Mouse (Mus musculus) cerebellum, postnatal 10 days (tissue): ENCODE measurements around the gene Tekt2.
A peak's percentile ranks its signal among the peaks of the same experiment; 100 is the strongest.

Experiments
- DNase-seq, 2 experiments: peaks; one replicate each; pipeline ENCODE4 v3.0.0; 2021; ENCODE audit warnings: mixed read lengths in 2 of 2

Tekt2 gene

GRCm38 (mm10) chr4:126306827-126307226 is 18.7 kb downstream of the Tekt2 start:
- DNase-seq, result no peak

GRCm38 (mm10) chr4:126306058-126306457 is 19.4 kb downstream of the Tekt2 start:
- DNase-seq, result no peak

GRCm38 (mm10) chr4:126305428-126305827 is 20.1 kb downstream of the Tekt2 start:
- DNase-seq, result no peak

GRCm38 (mm10) chr4:126303877-126304276 is 21.6 kb downstream of the Tekt2 start:
- no peak for DNase-seq

DNA sequence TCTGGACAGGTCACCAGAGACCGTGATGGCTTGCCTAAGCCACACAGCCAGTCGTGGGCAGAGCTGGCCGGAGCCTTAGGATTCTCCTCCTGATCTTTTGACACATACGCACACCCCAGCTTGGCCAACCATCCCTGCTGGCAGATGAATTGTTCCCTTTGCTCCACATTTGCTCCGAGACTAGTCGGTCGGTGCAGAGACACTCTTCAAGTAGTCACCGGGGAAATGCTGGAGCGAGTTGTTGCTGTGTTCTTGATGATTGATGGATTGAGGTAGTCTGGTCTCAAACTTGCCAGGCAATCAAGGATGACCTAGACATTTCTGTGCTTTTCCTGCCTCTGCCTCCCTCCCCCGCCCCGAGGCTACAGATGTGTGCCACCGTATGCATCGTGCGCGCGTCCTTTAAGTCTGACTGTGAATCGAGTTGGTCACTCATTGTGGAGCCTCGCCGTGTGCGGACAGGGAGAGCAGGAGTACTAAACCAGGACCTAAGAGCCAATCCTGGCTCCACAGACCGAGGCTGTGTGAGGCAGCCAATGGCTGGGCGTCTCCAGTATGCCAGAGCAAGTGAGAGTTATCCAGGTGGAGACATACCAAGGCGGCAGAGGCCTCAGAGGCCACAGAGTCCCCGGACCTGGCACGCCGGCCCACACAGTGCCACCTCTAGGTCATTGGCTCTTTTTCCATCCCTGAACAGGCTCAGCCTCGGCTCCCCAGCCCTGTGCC is 23.7 kb downstream of the Tekt2 start:
- DNase-seq, result peak; percentile 51 to 53

DNA sequence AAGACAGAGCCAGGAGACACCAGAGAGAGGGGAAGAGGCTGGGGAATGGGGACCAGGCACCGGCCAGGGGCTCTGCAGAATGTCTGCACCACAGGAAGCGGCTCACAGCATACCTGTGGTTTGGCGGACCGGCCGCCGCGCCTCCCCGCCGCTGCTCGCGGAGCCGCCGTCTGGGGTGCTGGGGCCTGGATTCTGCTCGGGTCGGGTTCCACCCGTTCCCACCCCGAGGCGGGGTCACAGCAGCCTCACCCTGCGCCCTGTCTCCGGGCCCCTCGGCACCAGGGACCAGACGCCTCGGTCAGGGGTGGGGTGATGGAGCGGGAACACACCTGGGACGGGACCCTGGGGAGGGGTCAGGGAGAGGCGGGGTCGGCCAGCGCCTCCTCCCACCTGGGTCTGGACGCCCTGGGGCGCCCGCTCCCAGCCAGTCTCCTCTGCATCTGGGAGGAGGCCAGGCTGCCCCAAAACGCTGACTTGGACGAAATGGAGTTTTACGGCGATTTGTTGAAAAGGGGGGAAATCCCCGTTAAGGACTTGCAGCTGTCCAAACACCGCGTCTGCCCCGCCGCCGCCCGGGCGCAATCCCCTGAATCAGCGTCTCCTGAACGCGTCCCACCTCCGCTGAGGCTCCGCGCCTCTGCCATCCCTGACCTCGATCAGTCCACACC is 24.4 kb downstream of the Tekt2 start:
- peak in 1 of 2 experiments; percentile 30 for DNase-seq

DNA sequence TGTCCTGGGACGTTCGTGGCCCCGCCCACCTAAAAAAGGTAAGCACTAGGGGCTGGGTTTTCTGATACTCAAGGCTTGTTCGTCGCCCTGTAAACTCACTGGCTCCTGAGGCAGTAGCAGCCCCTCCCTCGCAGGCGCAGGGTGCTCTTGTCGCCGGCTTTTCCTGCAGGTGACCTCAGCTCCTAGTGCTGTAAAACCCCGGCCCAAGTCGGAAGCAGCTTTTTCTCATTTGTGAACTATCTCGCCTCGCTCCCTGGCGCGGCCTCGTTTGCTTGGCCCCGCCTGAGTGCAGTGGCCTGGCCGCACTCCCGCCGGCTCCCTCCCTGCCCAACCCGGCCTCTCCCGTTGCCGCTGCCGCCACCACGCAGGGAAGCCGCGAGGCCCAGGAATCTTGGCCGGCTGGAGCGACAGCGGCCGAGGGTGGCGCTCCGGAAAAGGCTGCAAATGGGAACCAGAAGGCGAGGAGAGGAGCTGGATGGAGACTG is 28.8 kb downstream of the Tekt2 start:
- peak; percentile 77 to 80 for DNase-seq

DNA sequence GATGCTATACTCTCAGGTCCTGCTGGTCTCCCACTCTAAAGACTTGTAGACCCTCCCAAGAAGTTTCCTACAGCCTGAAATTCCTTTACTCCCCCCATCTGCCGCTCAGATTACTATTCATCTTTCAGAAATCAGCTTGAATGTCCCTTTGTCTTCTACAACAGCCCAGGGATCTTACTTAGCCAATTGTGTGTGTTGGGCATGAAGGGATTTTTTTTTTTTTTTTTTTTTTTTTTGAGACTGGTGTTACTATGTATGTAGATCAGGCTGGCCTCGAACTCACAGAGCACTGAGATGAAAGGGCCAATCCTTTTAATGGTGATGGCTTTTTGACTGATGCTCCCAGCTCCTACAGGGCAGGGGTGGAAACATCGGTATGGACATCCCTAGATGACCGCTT is 29.6 kb downstream of the Tekt2 start:
- no peak for DNase-seq

DNA sequence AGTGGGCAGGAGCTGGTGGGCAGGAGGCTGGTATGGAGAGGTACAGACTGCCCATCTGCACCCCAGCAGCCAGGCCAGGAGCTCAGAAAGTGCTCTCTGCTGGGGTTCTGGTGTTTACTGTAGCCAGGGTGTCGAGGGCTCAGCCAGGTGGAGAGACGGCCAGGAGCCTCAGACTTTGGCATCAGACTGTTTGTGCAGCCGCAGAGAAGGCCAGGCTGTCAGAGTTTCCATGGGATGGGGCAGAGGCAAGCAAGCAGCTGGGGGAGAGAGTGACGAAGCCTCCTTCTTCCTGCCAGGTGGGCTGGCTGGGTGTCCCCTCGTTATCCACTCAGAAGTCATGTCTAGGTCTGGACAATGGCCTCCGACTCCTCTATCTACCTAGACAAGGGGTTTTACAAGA is 30.3 kb downstream of the Tekt2 start:
- peak in 1 of 2 experiments; percentile 52 for DNase-seq

DNA sequence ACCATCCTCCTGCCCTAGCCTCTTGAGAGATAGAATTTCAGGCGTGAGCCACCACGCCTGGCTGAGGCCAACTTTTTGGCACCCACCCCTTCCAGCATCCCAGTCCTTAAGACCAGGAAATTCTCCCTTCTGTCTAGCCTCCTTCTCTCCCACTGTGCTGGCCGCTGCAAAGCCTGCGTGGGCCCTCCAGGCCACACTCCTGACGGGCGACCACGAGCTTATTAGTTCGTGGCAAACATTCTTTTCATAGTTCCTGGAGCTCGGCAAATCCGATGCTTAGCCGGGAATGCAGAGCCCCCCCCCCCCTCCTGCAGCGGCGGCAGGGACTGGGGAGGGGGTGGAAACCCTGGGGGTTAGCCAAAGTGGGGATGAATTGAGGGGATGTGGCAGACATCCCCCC is 34.3 kb downstream of the Tekt2 start:
- DNase-seq, result no peak

DNA sequence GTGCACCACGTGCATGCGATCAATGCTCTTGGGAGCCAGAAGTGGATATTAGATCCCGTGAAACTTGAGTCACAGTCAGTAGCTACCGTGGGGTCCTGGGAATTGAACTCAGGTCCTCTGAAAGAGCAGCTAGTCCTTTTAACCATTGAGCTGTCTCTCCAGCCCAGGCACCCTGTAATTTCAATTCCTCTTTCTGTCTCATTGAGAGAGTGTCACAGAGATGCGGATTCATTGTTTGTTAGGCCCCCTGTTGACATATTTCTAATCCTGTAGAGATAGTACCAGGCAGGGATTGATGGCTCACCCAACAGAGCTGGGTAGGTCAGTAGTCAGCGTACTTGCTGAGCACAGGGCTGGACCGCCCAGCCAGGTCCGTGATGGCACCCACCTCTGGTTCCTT is 35.2 kb downstream of the Tekt2 start:
- DNase-seq, result no peak

- no peak for DNase-seq
Measured at GRCm38 (mm10) chr4:126288085-126288666, 37.3 kb downstream of the Tekt2 start.

GRCm38 (mm10) chr4:126287302-126287995 is 38.0 kb downstream of the Tekt2 start:
- no peak for DNase-seq

GRCm38 (mm10) chr4:126286492-126286891 is 39.0 kb downstream of the Tekt2 start, which contains the start of gene Col8a2:
TSS of gene Col8a2 (plus strand) at chr4:126286793.
- DNase-seq, result no peak

- no peak for DNase-seq
Measured at GRCm38 (mm10) chr4:126283582-126283981, 41.9 kb downstream of the Tekt2 start.

GRCm38 (mm10) chr4:126281706-126282105 is 43.8 kb downstream of the Tekt2 start:
- DNase-seq, result no peak

GRCm38 (mm10) chr4:126278961-126279360 is 46.5 kb downstream of the Tekt2 start:
- no peak for DNase-seq

GRCm38 (mm10) chr4:126278565-126278915 is 46.9 kb downstream of the Tekt2 start:
- DNase-seq, result no peak

DNA sequence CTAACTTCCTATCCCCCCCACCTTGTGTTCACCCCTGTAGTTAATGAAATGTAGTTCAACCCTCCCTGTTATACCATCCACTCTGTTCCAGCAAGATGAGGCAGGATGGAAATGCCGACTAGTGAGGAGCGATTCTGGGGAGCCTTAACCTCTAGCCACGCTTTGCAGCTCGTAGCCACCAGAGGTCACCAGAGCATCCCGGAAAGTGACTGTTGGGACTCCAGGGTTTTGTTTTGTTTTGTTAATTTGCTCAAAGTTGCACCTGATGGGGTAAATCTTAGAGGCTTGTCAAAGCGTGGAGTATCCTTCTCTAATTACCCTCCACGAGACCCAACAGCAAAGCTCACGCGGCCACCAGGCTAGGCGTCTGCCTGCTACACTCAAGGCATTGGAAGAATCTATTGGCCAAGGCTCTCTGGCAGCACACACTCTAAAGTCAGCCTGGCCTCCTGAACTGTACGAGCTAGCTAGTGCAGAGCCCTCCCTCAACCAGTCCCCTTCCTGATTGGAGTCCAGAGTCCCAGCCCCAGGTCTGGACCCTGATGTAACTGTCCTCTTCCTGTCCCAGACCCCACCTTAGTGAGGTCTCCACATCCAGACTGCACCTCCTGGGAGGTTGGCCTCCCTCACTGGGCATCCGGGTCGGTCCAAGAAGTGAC is 47.5 kb downstream of the Tekt2 start:
- DNase-seq, result peak; percentile 80 to 83

DNA sequence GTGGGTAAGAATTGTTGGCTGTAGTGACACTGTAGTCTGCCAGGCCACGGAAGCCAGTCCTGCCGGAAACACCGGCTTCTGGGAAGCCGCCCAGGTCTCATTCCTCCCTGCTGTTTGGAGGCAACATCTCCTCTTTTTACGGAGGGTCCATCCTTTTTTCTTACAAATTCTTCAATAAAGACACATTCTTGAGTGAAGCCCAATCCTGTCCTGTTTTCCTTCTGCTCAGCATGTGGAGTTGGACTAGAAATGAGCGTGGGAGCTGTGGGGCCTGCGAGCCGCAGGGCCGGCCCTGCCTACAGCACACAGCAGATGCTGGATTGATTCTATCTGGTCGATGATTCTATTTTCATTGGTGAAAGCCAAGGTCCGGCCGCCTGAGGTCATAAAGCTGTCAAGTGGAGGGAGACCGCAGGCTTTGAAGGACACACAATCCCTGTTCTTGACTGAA is 49.8 kb downstream of the Tekt2 start:
- peak; percentile 86 to 90 for DNase-seq

DNA sequence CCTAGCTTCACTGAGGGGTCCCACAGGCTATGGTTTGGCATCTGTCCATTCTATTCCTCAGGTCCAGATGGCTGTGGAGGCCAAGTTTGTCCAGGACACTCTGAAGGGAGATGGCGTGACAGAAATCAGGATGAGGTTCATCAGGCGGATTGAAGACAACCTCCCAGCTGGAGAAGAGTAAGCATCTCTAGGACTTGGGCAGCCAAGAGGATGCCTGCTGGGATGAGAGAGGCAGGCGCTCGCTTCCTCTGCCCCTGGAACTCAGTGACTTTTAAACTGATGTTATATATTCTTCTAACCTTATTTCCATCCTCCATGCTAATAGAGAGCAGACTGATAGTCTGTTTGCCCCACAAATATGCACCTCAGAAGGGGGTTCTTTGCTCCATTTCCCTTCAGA is 50.4 kb downstream of the Tekt2 start:
- peak; percentile 71 to 74 for DNase-seq

DNA sequence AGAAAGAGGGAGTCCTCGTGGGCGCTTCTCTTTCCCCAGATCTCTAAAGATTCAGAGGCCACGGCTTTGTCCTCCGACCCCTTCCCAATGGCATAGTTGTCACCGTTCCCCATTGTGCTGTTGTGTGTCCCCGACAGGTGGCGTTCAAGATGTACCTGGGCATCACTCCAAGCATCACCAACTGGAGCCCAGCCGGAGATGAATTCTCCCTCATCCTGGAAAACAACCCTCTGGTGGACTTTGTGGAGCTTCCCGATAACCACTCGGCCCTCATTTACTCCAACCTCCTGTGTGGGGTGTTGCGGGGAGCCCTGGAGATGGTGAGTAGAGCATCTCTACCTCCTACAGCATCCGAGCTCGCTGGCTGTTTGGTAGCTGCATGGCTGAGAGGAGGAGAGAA is 51.7 kb downstream of the Tekt2 start:
- DNase-seq, result peak; percentile 89 to 94
